Mouse (Mus musculus) testis, adult 2 months (tissue): ENCODE measurements around the gene Atp6v0a4.

Experiments used
- CTCF ChIP-seq: fragments of 200-500 bp; IDR thresholded peaks from 2 replicates; pipeline ENCODE4 v1.5.1; 2012; ENCODE audit warnings: low read depth, mild to moderate bottlenecking, inconsistent platforms, low read length, moderate library complexity; ENCODE audit not compliant: control insufficient read depth, insufficient read depth, insufficient replicate concordance
- POLR2A ChIP-seq: fragments of 200-500 bp; IDR thresholded peaks from 2 replicates; pipeline ENCODE4 v1.6.1; 2012; ENCODE audit warnings: low read depth, mild to moderate bottlenecking, inconsistent platforms, low read length, moderate library complexity; ENCODE audit not compliant: control insufficient read depth

DNA sequence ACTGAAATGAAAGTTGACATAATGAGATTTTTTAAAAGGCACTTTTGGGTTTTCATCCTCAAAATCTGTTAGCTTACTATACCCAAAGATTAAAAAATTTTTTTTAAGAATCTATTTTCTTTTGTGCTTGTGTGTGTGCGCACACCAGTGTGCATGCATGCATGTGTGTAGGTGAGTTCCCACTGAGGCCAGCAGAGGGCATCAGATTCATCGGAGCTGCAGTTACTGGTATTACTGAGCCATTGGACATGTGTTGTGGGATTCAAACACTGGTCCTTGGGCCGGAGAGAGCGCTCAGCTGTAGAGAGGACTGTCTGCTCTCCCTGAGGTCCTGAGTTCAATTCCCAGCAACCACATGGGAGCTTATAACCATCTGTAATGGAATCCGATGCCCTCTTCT, 5.5 kb upstream of the Atp6v0a4 start:
- TF ChIP-seq CTCF (no peak), POLR2A (no peak)
